Mouse (Mus musculus) cerebellum, adult 11-12 months (tissue): Measurements from ENCODE around the gene Hrh2.

Source experiments
- DNase-seq: peaks from one replicate; pipeline ENCODE4 v3.0.0; 2022

The Hrh2 gene

GRCm38 (mm10) chr13:54222921-54223769 is 31.2 kb downstream of the Hrh2 start:
- DNase-seq: no peak

GRCm38 (mm10) chr13:54227916-54228483 is 36.1 kb downstream of the Hrh2 start:
- DNase-seq: peak; percentile 26

- no peak for DNase-seq
Measured at GRCm38 (mm10) chr13:54230081-54230480, 38.2 kb downstream of the Hrh2 start.

- DNase-seq: no peak
Measured at GRCm38 (mm10) chr13:54231868-54232267, 39.9 kb downstream of the Hrh2 start.

GRCm38 (mm10) chr13:54237512-54237911 is 45.6 kb downstream of the Hrh2 start:
- no peak for DNase-seq

- DNase-seq: no peak
Measured at GRCm38 (mm10) chr13:54238585-54239323, 46.8 kb downstream of the Hrh2 start.

- no peak for DNase-seq
Measured at GRCm38 (mm10) chr13:54242380-54242779, 50.5 kb downstream of the Hrh2 start.

GRCm38 (mm10) chr13:54245204-54245603 is 53.3 kb downstream of the Hrh2 start:
- DNase-seq: no peak

GRCm38 (mm10) chr13:54247545-54247944 is 55.6 kb downstream of the Hrh2 start:
- DNase-seq: peak; percentile 90

GRCm38 (mm10) chr13:54248436-54248995 is 56.6 kb downstream of the Hrh2 start:
- DNase-seq: no peak

- DNase-seq: no peak
Measured at GRCm38 (mm10) chr13:54249007-54249406, 57.1 kb downstream of the Hrh2 start.

- DNase-seq: no peak
Measured at GRCm38 (mm10) chr13:54250346-54250745, 58.4 kb downstream of the Hrh2 start.

- peak; percentile 26 for DNase-seq
Measured at GRCm38 (mm10) chr13:54251541-54252225, 59.8 kb downstream of the Hrh2 start.

- no peak for DNase-seq
Measured at GRCm38 (mm10) chr13:54257580-54258223, 65.8 kb downstream of the Hrh2 start.

- DNase-seq: no peak
Measured at GRCm38 (mm10) chr13:54258231-54258743, 66.4 kb downstream of the Hrh2 start.

- no peak for DNase-seq
Measured at GRCm38 (mm10) chr13:54260318-54260717, 68.4 kb downstream of the Hrh2 start.

- no peak for DNase-seq
Measured at GRCm38 (mm10) chr13:54262741-54263510, 71.0 kb downstream of the Hrh2 start.

- DNase-seq: no peak
Measured at GRCm38 (mm10) chr13:54263641-54264040, 71.7 kb downstream of the Hrh2 start.

- peak; percentile 98 for DNase-seq
Measured at GRCm38 (mm10) chr13:54266472-54266871, 74.5 kb downstream of the Hrh2 start.

- DNase-seq: no peak
Measured at GRCm38 (mm10) chr13:54269087-54269486, 77.2 kb downstream of the Hrh2 start.

GRCm38 (mm10) chr13:54269628-54270027 is 77.7 kb downstream of the Hrh2 start:
- peak; percentile 81 for DNase-seq
